Mouse (Mus musculus) heart, embryonic 16.5 days (tissue): ENCODE results near the gene Trappc1. TPM values are rescaled to one million over a fixed set of nuclear protein-coding genes. Genes with fewer than 3 reads are reported as not detected.

Experiments
- ATAC-seq: fragments of 200-750 bp; cut with Nextera tagmentation; replicated peaks from 2 replicates; pipeline ENCODE4 v1.8.0; 2017; ENCODE audit warnings: moderate number of reproducible peaks; ENCODE audit not compliant: insufficient read depth, low FRiP score; ENCODE audit errors: extremely low read depth
- H3K27ac ChIP-seq: fragments of 300-500 bp; sonication (generic); 2 replicates; pipeline ENCODE4 v1.5.1; 2014; ENCODE audit warnings: mild to moderate bottlenecking, low read length, control low read depth, moderate library complexity
- H3K27me3 ChIP-seq: fragments of 300-500 bp; sonication (generic); 2 replicates; pipeline ENCODE4 v1.6.1; 2014; ENCODE audit warnings: low read length, mixed read lengths; ENCODE audit not compliant: control insufficient read depth, insufficient read depth
- H3K36me3 ChIP-seq: fragments of 300-500 bp; sonication (generic); 2 replicates; pipeline ENCODE4 v1.6.1; 2014; ENCODE audit not compliant: control insufficient read depth, insufficient read depth
- H3K4me1 ChIP-seq: fragments of 300-500 bp; sonication (generic); 2 replicates; pipeline ENCODE4 v1.6.1; 2014; ENCODE audit warnings: low read length, mixed read lengths; ENCODE audit not compliant: control insufficient read depth, insufficient read depth
- H3K4me2 ChIP-seq: fragments of 300-500 bp; sonication (generic); 2 replicates; pipeline ENCODE4 v1.6.1; 2014; ENCODE audit warnings: low read depth, mild to moderate bottlenecking, control low read depth, low read length
- H3K4me3 ChIP-seq: fragments of 300-500 bp; sonication (generic); 2 replicates; pipeline ENCODE4 v1.5.1; 2014; ENCODE audit warnings: mild to moderate bottlenecking, control low read depth, low read length
- H3K9ac ChIP-seq: fragments of 300-500 bp; sonication (generic); 2 replicates; pipeline ENCODE4 v1.6.1; 2014; ENCODE audit warnings: low read length, control low read depth
- H3K9me3 ChIP-seq: fragments of 300-500 bp; sonication (generic); replicated peaks from 2 replicates; pipeline ENCODE4 v1.6.1; 2016; ENCODE audit warnings: low read length; ENCODE audit not compliant: control insufficient read depth
- WGBS: fragments of 180-500 bp; shearing (Covaris S2); extraction: QIAGEN DNeasy Blood & Tissue Kit; methylation state at CpG from one replicate; pipeline ENCODE4 v1.1.7; 2014; 5-methylcytosine and 5-hydroxymethylcytosine counted together
- polyA plus RNA-seq: library from polyadenylated mRNA; unstranded; fragments of >200 nt; fragmentation: Nextera tagmentation; extraction: Ambion mirVana; gene quantifications from 2 replicates; pipeline ENCODE4 v1.2.1, GENCODE M21; 2015

Trappc1 gene
- polyA plus RNA-seq, 1 experiment from 2014 or later, result 179 TPM

GRCm38 (mm10) chr11:69364910-69365309 lies 41.1 kb downstream of the Trappc1 start:
- no peaks in the 10 kb centered on the region for H3K27me3 ChIP-seq
- no peaks in the 10 kb centered on the region for H3K9me3 ChIP-seq
- 4% methylated on average over 6 of the region's 6 CpGs for WGBS
- ATAC-seq, result peak; percentile 63
- H3K4me3 ChIP-seq, result no peak overlapping the region
- no peak overlapping the region for H3K9ac ChIP-seq
- peak overlapping the region; percentile 93; the same call in 1 of the 2 replicates for H3K4me2 ChIP-seq
- peaks cover 35% of the 10 kb centered on the region for H3K4me1 ChIP-seq
- peak overlapping the region; percentile 91 for H3K27ac ChIP-seq
- H3K36me3 ChIP-seq, result peaks cover 14% of the 10 kb centered on the region

- H3K4me2 ChIP-seq, result peak overlapping the region; percentile 93
- H3K27me3 ChIP-seq, result no peaks in the 10 kb centered on the region
- H3K27ac ChIP-seq, result peak overlapping the region; percentile 91
- peak overlapping the region; percentile 94 for H3K4me3 ChIP-seq
- H3K36me3 ChIP-seq, result peaks cover 11% of the 10 kb centered on the region
- 34% methylated on average over 6 of the region's 6 CpGs for WGBS
- no peaks in the 10 kb centered on the region for H3K9me3 ChIP-seq
- peaks cover 38% of the 10 kb centered on the region for H3K4me1 ChIP-seq
- no peak for ATAC-seq
- H3K9ac ChIP-seq, result peak overlapping the region; percentile 71
These were observed 41.9 kb downstream of the Trappc1 start for GRCm38 (mm10) chr11:69365722-69366121.

- ATAC-seq, result peak; percentile 81
- Histone ChIP-seq H3K4me3 (peak overlapping the region; percentile 94), H3K27me3 (no peaks in the 10 kb centered on the region), H3K36me3 (peaks cover 7% of the 10 kb centered on the region), H3K9me3 (no peaks in the 10 kb centered on the region), H3K9ac (peak overlapping the region; percentile 98), H3K4me1 (peaks cover 41% of the 10 kb centered on the region), H3K4me2 (peak overlapping the region; percentile 93), H3K27ac (peak overlapping the region; percentile 91)
- 1% methylated on average over 26 of the region's 26 CpGs for WGBS
These were observed 42.5 kb downstream of the Trappc1 start for GRCm38 (mm10) chr11:69366157-69366854.

GRCm38 (mm10) chr11:69366855-69367615 lies 43.3 kb downstream of the Trappc1 start:
- H3K9ac ChIP-seq, result peak overlapping the region; percentile 98
- peaks cover 1% of the 10 kb centered on the region; the same call in 1 of the 2 replicates for H3K36me3 ChIP-seq
- no peaks in the 10 kb centered on the region for H3K27me3 ChIP-seq
- peaks cover 44% of the 10 kb centered on the region for H3K4me1 ChIP-seq
- no peak for ATAC-seq
- under 1% methylated on average over 22 of the region's 22 CpGs for WGBS
- no peaks in the 10 kb centered on the region for H3K9me3 ChIP-seq
- peak overlapping the region; percentile 91 for H3K27ac ChIP-seq
- peak overlapping the region; percentile 94 for H3K4me3 ChIP-seq
- peak overlapping the region; percentile 93 for H3K4me2 ChIP-seq

GRCm38 (mm10) chr11:69367616-69368355 lies 44.0 kb downstream of the Trappc1 start:
- under 1% methylated on average over 22 of the region's 22 CpGs for WGBS

GRCm38 (mm10) chr11:69368356-69369214 lies 44.8 kb downstream of the Trappc1 start:
- Histone ChIP-seq H3K9me3 (no peaks in the 10 kb centered on the region), H3K4me3 (peak overlapping the region; percentile 94), H3K27ac (peak overlapping the region; percentile 91), H3K27me3 (no peaks in the 10 kb centered on the region), H3K4me1 (peaks cover 49% of the 10 kb centered on the region), H3K9ac (peak overlapping the region; percentile 98), H3K36me3 (no peaks in the 10 kb centered on the region), H3K4me2 (peak overlapping the region; percentile 93)
- 0 out of 2 replicates have a peak, but pooled peaks have one; percentile 4 for ATAC-seq
- WGBS, result 0% methylated on average over 83 of the region's 106 CpGs

More at GRCm38 (mm10) chr11:69367616-69368355, 44.0 kb downstream of the Trappc1 start:
- Histone ChIP-seq H3K4me1 (peaks cover 49% of the 10 kb centered on the region), H3K9me3 (no peaks in the 10 kb centered on the region), H3K36me3 (no peaks in the 10 kb centered on the region), H3K27ac (peak overlapping the region; percentile 91), H3K4me3 (peak overlapping the region; percentile 94), H3K4me2 (peak overlapping the region; percentile 93), H3K9ac (peak overlapping the region; percentile 98), H3K27me3 (no peaks in the 10 kb centered on the region)
- ATAC-seq, result no peak

- WGBS, result 3% methylated on average over 21 of the region's 34 CpGs
These were observed 45.6 kb downstream of the Trappc1 start, which contains the start of gene Chd3 for GRCm38 (mm10) chr11:69369215-69369989. Chd3 (minus strand) TSS chr11:69369406.

More at GRCm38 (mm10) chr11:69369215-69369989, 45.6 kb downstream of the Trappc1 start, which contains the start of gene Chd3:
- Histone ChIP-seq H3K9ac (peak within 1 kb of the TSS; percentile 98), H3K4me3 (peak within 1 kb of the TSS; percentile 94), H3K27ac (peak within 1 kb of the TSS; percentile 91), H3K9me3 (no peaks in the 10 kb centered on the region), H3K4me2 (peak within 1 kb of the TSS; percentile 93), H3K36me3 (no peaks in the 10 kb centered on the region), H3K27me3 (no peaks in the 10 kb centered on the region), H3K4me1 (peaks cover 47% of the 10 kb centered on the region)
- ATAC-seq, result no peak
